Mouse (Mus musculus): ENCODE data around the gene Dazap1.
A peak's percentile ranks its signal among the peaks of the same experiment; 100 is the strongest.

The Dazap1 gene

DNA sequence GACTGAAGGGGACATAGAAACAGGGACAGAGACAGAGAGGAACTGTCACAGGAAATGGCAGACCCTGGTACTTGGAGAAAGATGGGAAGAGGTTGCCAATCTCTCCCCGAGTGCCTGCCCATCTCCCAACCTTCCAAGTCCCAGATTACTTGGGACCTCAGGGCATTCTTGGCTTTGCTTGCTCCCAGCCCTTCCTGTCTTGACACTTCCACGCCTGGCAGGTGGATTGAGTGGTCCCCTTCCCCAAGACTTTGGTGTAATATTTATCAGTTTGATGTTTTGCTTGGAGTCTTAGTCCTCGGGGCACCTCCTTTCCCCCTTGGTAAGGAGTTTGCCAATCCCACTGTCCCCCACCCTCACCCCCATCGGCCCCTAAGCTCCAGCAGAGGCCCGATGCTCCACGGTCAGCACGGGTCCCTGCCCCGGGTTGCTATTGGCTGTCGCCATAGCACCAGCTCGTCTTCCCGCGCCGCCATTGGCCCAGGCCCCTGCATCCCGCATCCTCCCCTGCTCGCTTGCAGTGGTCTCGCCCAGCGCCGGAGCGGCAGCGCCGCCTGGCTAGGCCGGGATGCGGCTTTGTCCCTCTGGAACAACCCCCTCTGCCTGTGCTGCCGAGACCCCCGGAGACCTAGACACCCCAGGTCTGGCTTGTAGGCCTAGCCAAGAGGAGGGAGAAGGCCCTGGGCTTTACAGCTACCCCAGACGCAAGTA lies 37.4 kb downstream of the Dazap1 start:
- ATAC-seq (ENCODE audit: low TSS enrichment), result peak; percentile 67

DNA sequence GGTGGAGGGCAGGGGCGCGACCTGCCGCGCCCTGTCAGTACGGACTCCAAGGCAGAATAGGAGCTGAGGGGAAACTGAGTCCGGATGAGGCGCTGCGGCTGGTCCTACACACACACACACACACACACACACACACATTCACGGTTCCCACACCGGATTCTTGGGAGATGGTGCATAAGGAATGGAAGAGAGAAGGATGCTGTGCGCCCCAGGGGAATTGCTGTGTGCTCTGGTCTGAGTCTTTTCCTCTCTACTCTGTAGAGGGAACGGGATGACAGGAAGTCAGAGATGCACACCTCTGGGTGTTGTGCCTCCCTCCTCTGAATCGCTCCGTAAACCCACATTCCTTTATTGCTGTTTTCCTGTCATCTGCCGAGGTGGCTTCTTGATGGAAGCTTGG lies 38.0 kb downstream of the Dazap1 start:
- peak; percentile 11; the same call in 1 of the 2 replicates for ATAC-seq (ENCODE audit: low TSS enrichment)

DNA sequence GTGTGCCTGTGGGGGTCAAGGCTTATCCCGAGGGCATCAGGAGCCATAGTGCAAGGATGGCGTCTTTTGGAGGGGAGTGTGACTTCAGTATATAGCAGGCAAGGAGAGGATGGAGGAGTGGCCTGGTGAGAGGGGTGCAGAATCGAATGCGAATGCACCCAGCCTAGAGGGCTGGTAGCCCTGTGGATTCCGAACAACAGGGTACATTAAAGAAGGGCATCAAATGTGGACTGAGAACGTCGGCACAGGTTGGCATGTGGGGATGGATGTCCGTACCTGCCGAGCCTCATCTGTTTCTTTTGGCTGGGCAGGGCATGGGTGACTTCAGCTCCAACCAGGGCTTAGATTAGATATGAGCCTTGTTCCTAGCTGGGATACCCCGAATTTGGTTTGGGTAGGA lies 38.5 kb downstream of the Dazap1 start:
- ATAC-seq (ENCODE audit: low TSS enrichment), result no peak

DNA sequence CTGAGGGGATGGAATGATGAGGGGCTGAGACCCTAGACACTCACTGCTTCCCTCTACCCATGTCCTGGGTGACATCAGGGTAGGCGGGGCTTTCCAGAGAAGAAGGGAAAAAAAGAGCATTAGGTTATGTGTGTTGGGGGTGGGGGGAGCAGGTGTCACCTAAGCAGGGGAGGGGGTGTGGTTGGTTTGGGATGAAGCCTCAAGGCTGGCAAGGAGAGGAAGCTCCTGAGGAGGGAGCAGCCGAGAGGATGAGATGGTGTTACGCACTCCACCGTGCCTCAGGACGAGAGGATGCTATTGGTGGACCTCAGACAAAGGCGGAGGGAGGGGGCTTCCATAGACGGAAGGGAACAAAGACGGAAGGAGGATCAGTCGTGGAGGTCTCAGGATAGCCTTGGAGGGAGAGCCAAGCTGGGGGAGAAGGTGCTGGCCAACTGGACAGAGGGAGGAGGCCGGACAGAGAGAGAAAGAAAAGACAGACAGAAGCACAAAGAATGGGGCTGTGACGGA lies 39.4 kb downstream of the Dazap1 start:
- ATAC-seq (ENCODE audit: low TSS enrichment), result no peak

DNA sequence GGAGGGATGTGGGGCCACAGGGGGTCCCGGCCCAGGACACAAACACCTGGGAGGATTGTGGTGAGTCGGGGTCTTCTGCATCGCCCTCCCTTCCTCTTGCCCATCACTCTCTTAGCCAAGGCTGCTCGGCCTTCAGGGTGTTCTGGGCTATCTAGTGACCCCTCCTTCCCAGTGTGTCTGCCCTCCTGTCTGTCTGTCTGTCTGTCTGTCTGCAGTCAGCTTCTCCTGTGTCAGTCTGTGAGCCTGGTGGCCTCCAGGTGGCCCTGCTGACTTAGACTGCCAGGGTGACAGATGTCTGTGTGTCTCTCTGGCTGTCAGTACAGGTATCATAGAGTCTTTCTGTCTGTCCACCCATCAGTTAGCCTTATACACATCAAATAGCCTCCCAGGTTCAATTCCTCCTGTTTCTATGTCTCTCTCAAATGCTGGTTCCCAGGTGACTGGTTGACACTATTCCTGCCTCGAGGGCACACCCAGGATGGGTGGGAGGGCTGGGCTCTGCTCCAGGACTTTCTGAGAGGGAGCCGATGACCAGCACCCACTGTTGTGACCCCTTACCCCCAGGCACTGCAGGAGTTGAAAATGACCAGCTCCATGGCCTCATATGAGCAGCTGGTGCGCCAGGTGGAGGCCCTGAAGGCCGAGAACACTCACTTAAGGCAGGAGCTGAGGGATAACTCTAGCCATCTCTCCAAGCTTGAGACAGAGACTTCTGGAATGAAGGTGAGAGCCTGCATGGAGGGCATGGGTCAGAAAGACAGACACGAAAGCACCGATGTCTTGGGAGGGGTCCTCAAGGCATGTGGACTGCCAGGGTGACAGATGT lies 40.2 kb downstream of the Dazap1 start:
- ATAC-seq (ENCODE audit: low TSS enrichment), result no peak

DNA sequence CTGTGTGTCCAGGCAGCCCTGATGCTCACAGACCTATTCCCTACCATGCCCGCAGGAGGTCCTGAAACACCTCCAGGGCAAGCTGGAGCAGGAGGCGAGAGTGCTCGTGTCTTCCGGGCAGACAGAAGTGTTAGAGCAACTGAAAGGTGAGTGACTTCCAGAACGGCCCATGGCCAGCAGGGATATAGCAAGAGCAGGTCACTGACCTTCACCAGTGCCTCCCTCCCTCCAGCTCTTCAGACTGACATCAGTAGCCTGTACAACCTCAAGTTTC lies 40.7 kb downstream of the Dazap1 start:
- no peak for ATAC-seq (ENCODE audit: low TSS enrichment)

DNA sequence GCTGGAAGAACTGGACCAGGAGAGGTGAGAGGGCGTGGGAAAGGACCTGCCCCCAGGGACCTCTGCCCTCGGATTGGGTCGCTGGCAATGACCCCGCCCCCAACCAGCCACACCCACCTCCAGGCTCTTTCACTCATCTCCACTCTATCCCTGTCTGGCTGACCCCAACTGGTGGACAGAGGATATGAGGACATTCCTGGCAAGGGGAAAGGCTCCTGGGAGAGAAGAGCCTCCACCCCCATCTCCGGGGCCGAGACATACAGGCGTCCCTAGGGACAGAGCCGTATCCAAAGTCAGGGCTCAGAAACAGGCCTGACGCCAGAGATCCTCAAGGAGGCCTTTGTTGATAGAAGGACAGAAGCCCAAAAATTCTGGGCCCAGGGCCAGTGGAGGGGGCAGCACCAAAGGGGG lies 41.2 kb downstream of the Dazap1 start:
- ATAC-seq (ENCODE audit: low TSS enrichment), result 0 out of 2 replicates have a peak, but pooled peaks have one; percentile 8

DNA sequence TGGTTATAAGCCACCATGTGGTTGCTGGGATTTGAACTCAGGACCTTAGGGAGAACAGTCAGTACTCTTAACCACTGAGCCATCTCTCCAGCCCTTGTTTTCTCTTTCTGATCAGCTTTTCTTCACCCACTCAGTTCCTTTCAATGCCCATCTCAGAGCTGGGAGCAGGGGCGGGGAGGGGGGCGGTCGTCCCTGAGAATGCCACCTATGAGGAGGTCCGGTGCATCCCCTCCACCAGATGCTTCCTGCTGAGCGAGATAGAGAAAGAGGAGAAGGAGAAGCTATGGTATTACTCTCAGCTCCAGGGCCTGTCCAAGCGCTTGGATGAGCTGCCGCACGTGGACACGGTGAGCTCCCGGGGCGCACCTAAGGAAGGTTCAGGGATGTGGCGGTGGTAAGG lies 43.2 kb downstream of the Dazap1 start:
- ATAC-seq (ENCODE audit: low TSS enrichment), result no peak

DNA sequence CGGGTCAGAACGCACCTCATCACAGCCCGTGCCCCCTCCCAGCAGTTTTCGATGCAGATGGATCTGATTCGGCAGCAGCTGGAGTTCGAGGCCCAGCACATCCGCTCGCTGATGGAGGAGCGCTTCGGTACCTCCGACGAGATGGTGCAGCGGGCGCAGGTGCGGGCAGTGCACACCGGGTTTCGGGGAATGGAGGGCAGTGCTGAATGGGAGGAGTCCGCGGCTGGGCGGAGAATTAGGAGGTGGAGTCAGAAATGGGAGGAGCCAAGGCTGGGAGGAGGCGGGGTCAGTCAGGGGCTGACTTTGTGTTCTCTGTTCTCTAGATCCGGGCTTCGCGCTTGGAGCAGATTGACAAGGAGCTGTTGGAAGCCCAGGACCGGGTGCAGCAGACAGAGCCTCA lies 43.6 kb downstream of the Dazap1 start:
- ATAC-seq (ENCODE audit: low TSS enrichment), result no peak

DNA sequence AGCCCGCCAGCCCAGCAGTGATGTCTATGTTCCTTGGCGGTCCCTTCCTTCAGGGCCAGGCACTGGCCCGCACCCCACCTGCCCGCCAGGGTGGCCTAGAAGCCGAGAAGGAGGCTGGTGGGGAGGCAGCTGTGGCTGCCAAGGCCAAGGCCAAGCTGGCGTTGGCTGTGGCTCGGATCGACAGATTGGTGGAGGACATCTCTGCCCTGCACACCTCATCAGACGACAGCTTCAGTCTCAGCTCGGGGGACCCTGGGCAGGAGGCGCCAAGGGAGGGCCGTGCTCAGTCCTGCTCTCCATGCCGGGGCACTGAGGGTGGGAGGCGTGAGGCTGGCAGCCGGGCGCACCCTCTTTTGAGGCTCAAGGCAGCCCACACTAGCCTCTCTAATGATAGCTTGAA lies 50.3 kb downstream of the Dazap1 start:
- ATAC-seq (ENCODE audit: low TSS enrichment), result no peak

DNA sequence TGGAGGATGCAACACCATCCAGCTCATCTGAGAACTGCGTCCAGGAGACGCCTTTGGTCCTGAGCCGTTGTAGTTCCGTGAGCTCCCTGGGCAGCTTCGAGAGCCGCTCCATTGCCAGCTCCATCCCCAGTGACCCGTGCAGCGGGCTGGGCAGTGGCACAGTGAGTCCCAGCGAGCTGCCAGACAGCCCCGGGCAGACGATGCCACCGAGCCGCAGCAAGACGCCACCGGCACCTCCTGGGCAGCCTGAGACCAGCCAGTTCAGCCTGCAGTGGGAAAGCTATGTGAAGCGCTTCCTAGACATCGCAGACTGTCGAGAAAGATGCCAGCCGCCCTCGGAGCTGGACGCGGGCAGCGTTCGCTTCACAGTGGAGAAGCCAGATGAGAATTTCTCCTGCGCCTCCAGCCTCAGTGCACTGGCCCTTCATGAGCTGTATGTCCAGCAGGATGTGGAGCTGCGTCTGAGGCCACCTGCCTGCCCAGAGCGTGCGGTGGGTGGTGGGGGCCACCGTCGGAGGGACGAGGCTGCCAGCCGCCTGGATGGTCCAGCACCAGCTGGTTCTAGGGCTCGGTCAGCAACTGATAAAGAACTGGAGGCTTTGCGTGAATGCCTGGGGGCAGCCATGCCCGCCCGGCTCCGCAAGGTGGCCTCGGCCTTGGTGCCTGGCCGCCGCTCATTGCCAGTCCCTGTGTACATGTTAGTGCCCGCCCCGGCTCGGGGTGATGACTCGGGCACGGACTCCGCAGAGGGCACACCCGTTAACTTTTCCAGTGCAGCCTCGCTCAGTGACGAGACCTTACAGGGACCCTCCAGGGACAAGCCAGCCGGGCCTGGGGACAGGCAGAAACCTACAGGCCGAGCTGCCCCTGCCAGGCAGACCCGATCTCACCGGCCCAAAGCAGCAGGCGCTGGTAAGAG lies 51.6 kb downstream of the Dazap1 start:
- no peak for ATAC-seq (ENCODE audit: low TSS enrichment)

DNA sequence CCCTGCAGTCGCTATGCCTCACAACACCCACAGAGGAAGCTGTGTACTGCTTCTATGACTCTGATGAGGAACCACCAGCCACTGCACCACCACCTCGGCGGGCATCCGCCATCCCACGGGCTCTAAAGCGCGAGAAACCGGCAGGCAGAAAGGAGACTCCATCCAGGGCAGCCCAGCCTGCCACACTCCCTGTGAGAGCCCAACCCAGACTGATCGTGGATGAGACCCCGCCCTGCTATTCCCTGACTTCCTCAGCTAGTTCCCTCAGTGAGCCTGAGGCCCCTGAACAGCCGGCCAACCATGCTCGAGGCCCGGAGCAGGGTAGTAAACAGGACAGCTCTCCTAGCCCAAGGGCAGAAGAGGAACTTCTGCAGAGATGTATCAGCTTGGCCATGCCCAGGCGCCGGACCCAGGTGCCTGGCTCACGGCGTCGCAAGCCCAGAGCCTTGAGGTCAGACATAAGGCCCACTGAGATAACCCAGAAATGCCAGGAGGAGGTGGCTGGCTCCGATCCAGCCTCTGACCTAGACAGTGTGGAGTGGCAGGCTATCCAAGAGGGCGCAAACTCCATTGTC lies 52.4 kb downstream of the Dazap1 start:
- ATAC-seq (ENCODE audit: low TSS enrichment), result no peak

DNA sequence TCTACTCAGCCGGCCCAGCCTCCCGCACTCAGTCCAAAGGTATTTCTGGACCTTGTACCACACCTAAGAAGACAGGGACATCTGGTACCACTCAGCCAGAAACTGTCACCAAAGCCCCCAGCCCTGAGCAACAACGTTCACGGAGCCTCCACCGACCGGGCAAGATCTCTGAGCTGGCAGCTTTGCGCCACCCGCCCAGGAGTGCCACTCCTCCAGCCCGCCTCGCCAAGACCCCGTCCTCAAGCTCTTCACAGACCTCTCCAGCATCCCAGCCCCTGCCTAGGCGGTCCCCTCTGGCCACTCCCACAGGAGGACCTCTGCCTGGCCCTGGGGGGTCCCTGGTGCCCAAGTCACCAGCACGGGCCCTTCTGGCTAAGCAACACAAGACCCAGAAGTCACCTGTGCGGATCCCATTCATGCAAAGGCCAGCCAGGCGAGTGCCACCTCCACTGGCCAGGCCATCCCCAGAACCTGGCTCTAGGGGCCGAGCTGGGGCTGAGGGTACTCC lies 53.3 kb downstream of the Dazap1 start:
- ATAC-seq (ENCODE audit: low TSS enrichment), result no peak

DNA sequence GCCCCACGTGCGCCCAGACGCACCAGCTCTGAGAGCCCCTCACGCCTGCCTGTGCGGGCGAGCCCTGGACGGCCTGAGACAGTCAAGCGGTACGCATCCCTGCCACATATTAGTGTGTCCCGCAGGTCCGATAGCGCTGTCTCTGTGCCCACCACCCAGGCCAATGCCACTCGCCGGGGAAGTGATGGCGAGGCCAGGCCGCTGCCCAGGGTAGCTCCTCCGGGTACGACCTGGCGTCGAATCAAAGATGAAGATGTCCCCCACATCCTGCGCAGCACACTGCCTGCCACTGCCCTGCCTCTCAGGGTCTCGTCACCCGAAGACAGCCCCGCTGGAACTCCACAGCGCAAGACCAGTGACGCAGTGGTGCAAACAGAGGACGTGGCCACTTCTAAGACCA lies 54.0 kb downstream of the Dazap1 start:
- ATAC-seq (ENCODE audit: low TSS enrichment), result no peak

DNA sequence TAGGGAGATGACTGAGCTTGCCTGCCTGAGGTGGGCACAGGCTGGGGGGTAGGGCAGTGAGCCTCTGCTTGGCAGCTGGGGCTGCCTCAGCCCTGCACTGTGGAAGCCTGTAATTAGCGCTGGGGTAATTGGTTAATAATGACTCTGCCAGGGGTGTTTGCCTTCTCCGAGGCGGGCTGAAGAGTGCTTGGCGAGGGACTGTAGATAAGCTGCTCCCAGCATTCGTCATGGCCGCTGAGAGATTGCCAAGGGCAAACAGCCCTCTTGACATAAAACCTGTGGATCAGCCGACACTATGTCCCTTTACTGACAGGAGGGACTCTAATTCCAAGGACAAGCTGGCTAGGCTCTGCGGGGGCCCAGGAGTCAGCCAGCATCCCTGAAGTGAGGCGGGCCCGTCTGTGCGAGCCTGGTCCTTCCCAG lies 55.1 kb downstream of the Dazap1 start:
- no peak for ATAC-seq (ENCODE audit: low TSS enrichment)

DNA sequence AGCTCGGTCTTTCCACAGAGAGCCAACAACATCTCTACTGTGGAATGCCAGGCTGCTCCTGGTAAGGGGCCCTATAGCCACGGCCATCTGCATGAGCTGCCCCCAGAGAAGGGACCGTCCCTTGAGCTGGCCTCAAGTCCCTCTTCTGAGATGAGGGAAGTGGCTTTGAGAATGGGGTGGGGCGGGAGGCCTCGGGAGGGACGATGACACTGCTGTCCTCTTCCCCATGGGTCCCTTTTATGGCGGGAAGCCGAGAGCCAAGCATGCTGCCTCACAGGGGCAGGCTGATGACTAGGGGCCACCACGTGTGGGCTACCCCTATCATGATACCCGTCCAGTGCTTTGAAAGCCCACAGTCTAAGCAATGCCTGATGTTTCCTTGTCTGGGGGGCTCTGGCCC lies 55.7 kb downstream of the Dazap1 start:
- no peak for ATAC-seq (ENCODE audit: low TSS enrichment)

DNA sequence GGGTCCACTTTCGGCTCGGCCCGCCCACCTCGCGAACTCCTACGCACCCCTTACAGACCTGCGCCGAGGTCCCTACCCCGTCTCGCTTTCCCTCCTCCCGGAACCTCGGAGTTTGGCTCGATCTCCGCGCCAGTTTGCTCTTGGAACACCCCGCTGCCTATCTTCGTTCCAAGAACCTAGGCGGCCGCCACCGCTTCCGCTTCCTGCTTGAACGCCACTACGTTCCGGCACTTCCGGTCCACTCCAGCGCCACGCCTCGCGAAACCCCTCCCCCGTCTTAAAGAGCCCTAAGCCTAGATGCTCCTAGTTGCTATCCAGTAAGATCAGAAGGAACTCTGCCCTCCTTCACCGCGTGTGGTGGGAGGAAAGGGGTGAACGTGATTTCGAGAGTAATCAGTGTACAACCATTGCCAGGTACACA lies 59.1 kb downstream of the Dazap1 start, which contains the start of gene 2310011J03Rik:
2310011J03Rik (minus strand) TSS at position 198 of the 421 bp plus-strand sequence.
- peak; percentile 79 for ATAC-seq (ENCODE audit: low TSS enrichment)

DNA sequence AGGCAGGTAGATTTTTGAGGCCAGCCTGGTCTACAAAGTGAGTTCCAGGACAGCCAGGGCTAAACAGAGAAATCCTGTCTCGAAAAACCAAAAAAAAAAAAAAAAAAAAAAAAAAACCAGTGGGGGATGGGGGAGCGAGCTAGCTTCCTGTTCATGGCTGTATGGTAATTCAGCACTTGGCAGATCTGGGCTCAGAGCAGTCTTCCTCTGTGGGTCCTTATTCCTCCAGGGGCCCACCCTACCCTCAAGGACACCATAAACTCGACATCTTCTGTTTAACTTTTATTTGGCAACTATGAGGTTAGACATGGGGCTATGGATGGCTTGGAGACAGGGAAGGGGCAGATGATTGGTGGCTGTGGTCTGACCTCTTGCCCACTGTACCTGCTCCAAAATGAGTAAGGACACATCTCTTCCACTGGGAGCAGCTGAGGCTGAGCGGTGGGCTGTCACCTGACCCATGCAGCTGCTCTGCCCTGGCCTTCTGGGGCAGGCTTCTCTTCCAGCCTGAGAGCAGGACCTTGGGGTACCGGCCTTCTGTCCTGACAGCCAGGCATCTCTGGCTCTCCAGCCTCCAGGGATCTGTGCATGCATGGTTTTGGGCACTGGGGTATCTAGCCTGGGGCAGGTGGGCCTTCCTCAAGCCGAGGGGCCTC lies 59.9 kb downstream of the Dazap1 start:
- no peak for ATAC-seq (ENCODE audit: low TSS enrichment)

DNA sequence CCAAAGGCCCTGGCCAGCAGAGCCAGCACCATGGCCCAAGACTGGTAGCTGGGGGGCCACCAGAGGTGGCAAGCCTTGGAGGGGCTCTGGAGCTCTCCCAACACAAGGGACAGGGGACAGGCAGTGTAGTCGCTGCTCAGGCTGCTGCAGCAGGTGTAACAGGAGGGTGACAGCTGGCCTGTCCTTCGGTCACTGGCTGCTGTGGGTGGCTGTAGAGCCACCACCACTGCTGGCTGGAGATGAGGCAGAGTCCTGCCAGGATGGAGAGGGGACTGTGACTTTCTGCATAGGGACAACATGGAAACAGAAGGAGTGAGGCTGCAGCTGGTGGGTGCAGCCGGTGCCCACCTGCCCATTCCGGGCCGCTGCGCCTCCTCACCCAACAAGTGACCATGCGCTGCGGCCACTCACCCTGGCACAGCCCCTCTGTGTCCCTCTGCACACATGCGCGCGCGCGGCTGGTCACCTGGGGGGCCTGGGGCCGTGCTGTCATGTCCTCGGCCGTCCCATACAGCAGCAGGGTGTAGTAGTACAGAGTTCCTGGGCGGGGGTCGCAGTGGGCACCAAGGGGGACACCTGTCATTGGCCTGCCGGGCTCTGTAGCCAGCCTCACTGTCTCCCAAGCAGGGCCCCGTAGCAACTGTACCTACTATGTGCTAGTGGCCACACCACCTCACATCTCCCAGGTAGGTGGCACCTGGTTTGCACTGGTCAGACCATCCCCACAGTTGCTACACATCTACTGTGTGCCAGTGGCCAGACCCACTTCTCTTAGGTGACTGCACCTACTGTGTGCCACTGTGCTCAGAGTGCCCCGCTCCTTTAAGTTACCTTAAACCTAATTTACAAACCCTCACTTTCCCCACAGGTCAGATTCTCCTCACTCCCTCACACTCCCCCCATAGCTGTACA lies 60.6 kb downstream of the Dazap1 start:
- ATAC-seq (ENCODE audit: low TSS enrichment), result no peak

DNA sequence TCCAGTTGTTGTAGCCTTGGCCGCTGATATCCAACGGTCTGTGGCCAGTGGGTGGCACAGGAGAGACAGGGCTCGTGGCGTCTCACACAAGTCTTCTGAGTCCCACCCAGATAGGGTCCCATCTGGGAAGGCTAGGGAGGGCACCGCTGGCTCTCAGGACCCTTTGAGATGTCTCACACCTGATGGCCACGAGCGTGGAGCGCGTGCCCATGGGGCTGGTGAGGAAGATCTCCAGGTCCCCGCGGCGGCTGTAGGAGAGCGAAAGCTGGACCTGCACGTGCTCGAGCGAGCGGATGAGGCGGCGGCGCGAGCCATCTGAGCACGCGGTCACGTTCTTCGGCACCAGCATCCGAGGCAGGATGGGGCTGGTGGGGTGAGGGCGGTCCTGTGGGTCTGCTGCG lies 61.5 kb downstream of the Dazap1 start:
- ATAC-seq (ENCODE audit: low TSS enrichment), result no peak

All from frontal cortex, adult (tissue).